Comparison of ENCODE assay signal across 12 mouse cellular contexts in genomic region chr12:56536174-56536883, GRCm38 (mm10). TPM values are rescaled to one million over a fixed set of nuclear protein-coding genes. Genes with fewer than 3 reads are reported as not detected.
DNase-seq lines count a peak whose midpoint lies in the region; ATAC-seq lines count a peak whose summit lies in the region.
"Had no signal": no experiment of that assay in that cellular context is flagged by ENCODE, and none has a peak within 500 bp of the region (broad histone marks: within the 10 kb centered on the region; RNA-seq: fewer than 3 reads in every experiment).

No protein-coding gene starts in this region.

- no peaks in the 10 kb centered on the region for H3K36me3 ChIP-seq in intestine, embryonic 14.5 days (ENCODE audit: control insufficient read depth, insufficient read depth, low read length)
- H3K36me3 ChIP-seq in intestine, embryonic 16.5 days (ENCODE audit: control insufficient read depth, insufficient read depth, low read length) = no peaks in the 10 kb centered on the region
- no peaks in the 10 kb centered on the region for H3K36me3 ChIP-seq in forebrain, embryonic 13.5 days (ENCODE audit: poor library complexity, severe bottlenecking)
- no peaks in the 10 kb centered on the region for H3K36me3 ChIP-seq in midbrain, embryonic 11.5 days (ENCODE audit: control insufficient read depth, insufficient read depth, low read length)

- no peak overlapping the region for H3K27ac ChIP-seq in intestine, embryonic 14.5 days (ENCODE audit: low read depth)
- no peak overlapping the region for H3K27ac ChIP-seq in intestine, embryonic 16.5 days (ENCODE audit: low read length)
- peak overlapping the region; percentile 86 for H3K27ac ChIP-seq in forebrain, embryonic 13.5 days
- H3K27ac ChIP-seq in midbrain, embryonic 11.5 days (ENCODE audit: low read depth, low read length) = no peak overlapping the region

- H3K4me2 ChIP-seq in intestine, embryonic 14.5 days (ENCODE audit: low read length) = no peak overlapping the region
- no peak overlapping the region for H3K4me2 ChIP-seq in intestine, embryonic 16.5 days (ENCODE audit: low read depth, low read length)
- peak overlapping the region; percentile 44 for H3K4me2 ChIP-seq in forebrain, embryonic 13.5 days
- H3K4me2 ChIP-seq in midbrain, embryonic 11.5 days = peak overlapping the region; percentile 15

- H3K9ac ChIP-seq in intestine, embryonic 14.5 days (ENCODE audit: low read length) = no peak overlapping the region
- no peak overlapping the region for H3K9ac ChIP-seq in intestine, embryonic 16.5 days (ENCODE audit: low read depth, low read length)
- peak overlapping the region; percentile 73 for H3K9ac ChIP-seq in forebrain, embryonic 13.5 days
- H3K9ac ChIP-seq in midbrain, embryonic 11.5 days (ENCODE audit: low read length) = peak overlapping the region; percentile 24; the same call in 1 of the 2 replicates

- H3K4me1 ChIP-seq in intestine, embryonic 14.5 days (replicated peaks; ENCODE audit: control insufficient read depth, insufficient read depth, low read length) = 0 out of 2 replicates have a peak, but pooled peaks cover 3% of the 10 kb centered on the region
- peaks cover 22% of the 10 kb centered on the region for H3K4me1 ChIP-seq in intestine, embryonic 16.5 days (ENCODE audit: control insufficient read depth, insufficient read depth, low read length)
- H3K4me1 ChIP-seq in forebrain, embryonic 13.5 days = peaks cover 18% of the 10 kb centered on the region
- peaks cover 2% of the 10 kb centered on the region; the same call in 1 of the 2 replicates for H3K4me1 ChIP-seq in midbrain, embryonic 11.5 days (ENCODE audit: control insufficient read depth, insufficient read depth, low read length)

- ATAC-seq in intestine, embryonic 14.5 days (replicated peaks; ENCODE audit: low FRiP score, low TSS enrichment, low read depth) = no peak
- no peak for ATAC-seq in intestine, embryonic 16.5 days
- ATAC-seq in forebrain, embryonic 13.5 days = peak; percentile 23; the same call in 1 of the 2 replicates
- no peak for ATAC-seq in midbrain, embryonic 11.5 days (ENCODE audit: low FRiP score)

- no peaks in the 10 kb centered on the region for H3K9me3 ChIP-seq in intestine, embryonic 14.5 days (ENCODE audit: control insufficient read depth, low read length)
- no peaks in the 10 kb centered on the region for H3K9me3 ChIP-seq in intestine, embryonic 16.5 days (ENCODE audit: control insufficient read depth, low read length)
- H3K9me3 ChIP-seq in forebrain, embryonic 13.5 days (replicated peaks) = no peaks in the 10 kb centered on the region
- no peaks in the 10 kb centered on the region for H3K9me3 ChIP-seq in midbrain, embryonic 11.5 days (ENCODE audit: control insufficient read depth, low read length)

- DNase-seq in intestine, embryonic 14.5 days (ENCODE audit: low spot score) = peak; percentile 72
- peak; percentile 41 for DNase-seq in embryo, embryonic 11 days
- DNase-seq in midbrain, embryonic 11.5 days (ENCODE audit: low spot score, missing footprints) = peak; percentile 96
- no peak for DNase-seq in right cerebral cortex, postnatal 4 days
- no peak for DNase-seq in layer of hippocampus, adult 8-10 months (ENCODE audit: low spot score in 2 of 2)
- no peak for DNase-seq in right cerebral cortex, postnatal 14 days
- DNase-seq: layer of hippocampus, postnatal 36 days; right cerebral cortex, postnatal 25 days had no signal

- under 1% methylated on average over 44 of the region's 44 CpGs for WGBS in intestine, embryonic 14.5 days
- under 1% methylated on average over 43 of the region's 44 CpGs for WGBS in intestine, embryonic 16.5 days
- under 1% methylated on average over 44 of the region's 44 CpGs for WGBS in forebrain, embryonic 13.5 days
- 1% methylated on average over 44 of the region's 44 CpGs for WGBS in midbrain, embryonic 11.5 days

- H3K27me3 ChIP-seq in intestine, embryonic 14.5 days (replicated peaks; ENCODE audit: control insufficient read depth, insufficient read depth, low read length) = peaks cover 98% of the 10 kb centered on the region
- peaks cover 90% of the 10 kb centered on the region for H3K27me3 ChIP-seq in intestine, embryonic 16.5 days (replicated peaks; ENCODE audit: control insufficient read depth, insufficient read depth, low read length)
- peaks cover 98% of the 10 kb centered on the region for H3K27me3 ChIP-seq in forebrain, embryonic 13.5 days
- H3K27me3 ChIP-seq in midbrain, embryonic 11.5 days (ENCODE audit: control insufficient read depth, insufficient read depth, low read length) = peaks cover 96% of the 10 kb centered on the region

- H3K4me3 ChIP-seq in intestine, embryonic 14.5 days (ENCODE audit: low read depth, low read length) = no peak overlapping the region
- H3K4me3 ChIP-seq in intestine, embryonic 16.5 days (ENCODE audit: low read length) = no peak overlapping the region
- peak overlapping the region; percentile 43 for H3K4me3 ChIP-seq in forebrain, embryonic 13.5 days
- H3K4me3 ChIP-seq in midbrain, embryonic 11.5 days (ENCODE audit: low read depth, low read length) = peak overlapping the region; percentile 30

RNA-seq across cellular contexts. Expression of gene Nkx2-1, which starts 0.4 kb away (rescaled TPM):
- not detected in 2 replicates for polyA plus RNA-seq in intestine, embryonic 14.5 days (2014; fragmentation: Nextera tagmentation; extraction: Ambion mirVana)
- not detected in 2 replicates for polyA plus RNA-seq in intestine, embryonic 16.5 days (2015; fragmentation: Nextera tagmentation; extraction: Ambion mirVana)
- 12.4 and 22.6 TPM in 2 replicates for polyA plus RNA-seq in forebrain, embryonic 13.5 days (2015; fragmentation: Nextera tagmentation; extraction: Ambion mirVana)
- 5.6 and 7.0 TPM in 2 replicates for polyA plus RNA-seq in midbrain, embryonic 11.5 days (2014; fragmentation: Nextera tagmentation; extraction: Ambion mirVana)
- under 1 TPM; 0.26 to 0.39 (median 0.31) TPM for total RNA-seq in layer of hippocampus, adult 8-10 months (2022)
- total RNA-seq: adrenal gland, postnatal 4 days; hematopoietic stem cell, adult 5-6 weeks had no signal

Comparison
In these comparisons a context has a peak if more than half of its experiments do, and no peak if none do; other contexts are left out.
1. DNase-seq: peak in intestine, embryonic 14.5 days (single experiment), embryo, embryonic 11 days (single experiment) and midbrain, embryonic 11.5 days (single experiment); none in right cerebral cortex, postnatal 4 days (single experiment), layer of hippocampus, adult 8-10 months (0 of 2) and right cerebral cortex, postnatal 14 days (single experiment).
2. H3K4me2 ChIP-seq: peak in forebrain, embryonic 13.5 days (single experiment) and midbrain, embryonic 11.5 days (single experiment); none in intestine, embryonic 14.5 days (single experiment) and intestine, embryonic 16.5 days (single experiment).
3. H3K4me3 ChIP-seq: peak in forebrain, embryonic 13.5 days (single experiment) and midbrain, embryonic 11.5 days (single experiment); none in intestine, embryonic 14.5 days (single experiment) and intestine, embryonic 16.5 days (single experiment).
4. H3K9ac ChIP-seq: peak in forebrain, embryonic 13.5 days (single experiment) and midbrain, embryonic 11.5 days (single experiment); none in intestine, embryonic 14.5 days (single experiment) and intestine, embryonic 16.5 days (single experiment).